Mouse (Mus musculus): ENCODE data around the gene Olfr1346.

Gene Olfr1346

DNA sequence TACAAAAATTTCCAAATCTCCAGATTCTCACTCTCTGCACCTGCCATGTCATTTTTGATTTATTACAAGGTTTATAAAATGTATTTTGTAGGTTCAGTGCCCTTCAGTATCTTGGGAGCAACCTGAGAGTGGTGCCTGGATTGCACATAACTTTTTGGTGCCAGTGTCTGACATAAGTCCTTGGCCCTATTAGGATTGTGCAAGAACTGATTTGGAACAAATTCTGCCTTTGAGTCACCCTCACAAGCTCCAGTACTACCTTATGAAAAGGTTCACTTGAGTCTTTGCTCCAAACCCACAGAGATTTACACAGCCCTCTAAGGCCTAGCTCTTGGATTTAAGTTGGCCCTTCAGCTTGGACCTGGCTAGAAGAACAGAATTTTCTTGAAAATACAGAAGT, at the start of gene Olfr1346:
Gene Olfr1346, plus strand, starts transcription at position 151 of the 400 bp plus-strand sequence.
- no peak for DNase-seq

DNA sequence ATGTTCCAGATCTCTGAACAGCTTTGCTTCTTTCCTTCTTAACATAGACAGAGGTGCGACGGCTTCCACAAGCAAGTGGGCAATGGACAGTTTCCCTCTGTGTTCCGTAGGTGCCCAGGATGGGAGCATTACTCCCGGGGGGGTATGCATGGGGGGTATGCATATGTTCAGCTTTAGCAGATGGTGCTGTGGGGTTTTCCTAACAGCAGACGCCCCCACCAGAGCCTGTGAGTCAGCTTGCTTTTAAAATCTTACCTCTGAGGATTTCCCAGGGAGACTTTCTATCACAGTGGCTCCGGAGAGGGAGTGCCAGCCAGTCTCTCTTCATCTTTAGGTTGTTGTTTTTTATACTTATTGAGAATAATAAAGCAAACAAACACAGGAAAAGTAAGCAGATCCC, 47.0 kb upstream of the Olfr1346 start:
- no peak for DNase-seq

DNA sequence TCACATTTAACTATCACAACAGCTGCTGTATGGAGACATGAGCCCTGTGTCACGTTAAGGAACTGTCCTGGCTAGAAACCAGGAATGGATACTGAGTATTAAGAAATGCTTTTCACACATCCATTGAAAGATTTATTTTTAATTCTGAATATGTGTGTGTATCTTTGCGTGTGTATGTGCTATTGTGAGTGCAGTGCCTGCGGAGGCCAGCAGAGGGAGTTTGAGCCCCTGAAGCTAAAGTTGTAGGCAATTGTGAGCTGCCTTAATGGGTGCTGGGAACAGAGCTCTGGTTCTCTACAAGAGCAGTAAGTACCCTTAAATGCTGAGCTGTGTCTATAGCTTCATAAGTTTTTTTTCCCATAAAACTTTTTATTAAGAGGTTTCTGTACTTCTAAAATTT, 37.5 kb upstream of the Olfr1346 start:
- no peak for DNase-seq

DNA sequence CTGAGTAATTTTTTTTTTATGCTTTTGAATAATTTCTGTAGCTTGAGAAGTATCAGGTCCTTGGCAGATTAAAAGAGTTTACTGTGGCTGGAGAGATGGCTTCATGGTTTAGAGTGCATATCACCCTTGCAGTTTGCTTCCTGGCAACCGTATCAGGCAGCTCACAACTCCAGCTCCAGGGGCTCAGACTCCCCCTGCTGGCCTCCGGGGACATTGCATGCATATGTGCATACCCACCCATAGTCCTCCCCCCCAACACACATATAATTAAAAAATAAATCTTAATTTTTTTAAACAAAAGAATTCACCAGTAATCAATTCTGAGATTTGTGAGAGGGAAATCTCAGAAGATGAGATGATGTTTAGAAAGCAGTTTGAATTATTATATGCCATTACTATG, 36.6 kb upstream of the Olfr1346 start:
- DNase-seq, result no peak

DNA sequence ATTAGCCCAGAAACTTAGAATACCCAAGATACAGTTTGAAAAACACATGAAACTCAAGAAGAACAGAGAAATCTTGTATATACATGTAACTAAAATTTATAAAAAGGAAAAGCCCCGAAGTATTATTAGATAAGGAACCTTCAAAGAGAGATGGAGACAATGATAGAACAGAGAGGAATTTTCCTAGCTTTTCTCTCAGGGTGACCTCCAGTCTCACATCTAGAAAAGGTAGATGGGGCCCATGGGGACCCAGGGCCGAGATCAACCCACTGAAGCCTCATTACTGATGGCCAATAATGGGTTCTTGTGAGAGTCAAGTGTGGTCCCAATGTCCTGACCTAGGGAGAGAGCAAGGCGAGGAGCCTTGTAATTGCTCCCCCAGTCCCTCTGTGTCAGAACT, 28.5 kb upstream of the Olfr1346 start, which contains the start of gene Olfr1344:
Gene Olfr1344, plus strand, starts transcription at position 301 of the 400 bp plus-strand sequence.
- DNase-seq, result no peak

DNA sequence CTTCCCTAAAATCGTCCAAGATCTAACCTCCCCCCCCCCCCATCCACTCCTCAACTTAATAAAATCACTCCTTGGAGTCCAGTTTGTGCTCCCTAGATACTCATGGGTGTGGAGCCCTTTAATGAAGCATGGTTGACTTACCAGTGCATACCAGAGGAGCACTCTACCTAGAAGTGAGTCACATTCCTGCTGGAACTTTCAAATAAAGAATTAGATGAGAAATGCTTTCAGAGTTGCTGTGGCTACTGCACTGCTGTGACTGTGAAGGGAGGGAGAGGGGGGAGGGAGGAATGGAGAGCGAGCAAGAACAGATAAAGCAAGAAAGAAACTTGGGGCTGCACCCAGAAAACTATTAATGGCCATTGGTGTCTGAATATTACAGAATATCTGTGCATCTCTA, 25.7 kb upstream of the Olfr1346 start:
- DNase-seq, result no peak

DNA sequence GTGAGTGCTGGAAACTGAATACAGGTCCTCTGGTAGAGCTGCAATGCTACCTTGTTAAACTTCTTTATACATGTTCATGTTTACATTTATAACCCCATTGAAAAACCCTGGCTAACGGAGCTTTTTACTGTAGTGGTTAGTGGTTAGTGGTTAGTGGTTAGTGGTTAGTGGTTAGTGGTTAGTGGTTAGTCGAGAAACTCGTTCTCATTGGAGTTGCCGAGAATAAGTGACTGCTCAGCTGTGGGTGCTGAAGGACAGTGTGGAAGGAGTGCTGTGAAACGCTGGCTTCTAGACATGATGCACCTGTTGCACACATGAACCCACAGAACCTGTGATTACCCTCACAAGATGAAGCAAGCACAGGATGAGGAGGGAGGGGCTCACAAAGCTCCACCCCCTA, 19.1 kb upstream of the Olfr1346 start:
- no peak for DNase-seq

DNA sequence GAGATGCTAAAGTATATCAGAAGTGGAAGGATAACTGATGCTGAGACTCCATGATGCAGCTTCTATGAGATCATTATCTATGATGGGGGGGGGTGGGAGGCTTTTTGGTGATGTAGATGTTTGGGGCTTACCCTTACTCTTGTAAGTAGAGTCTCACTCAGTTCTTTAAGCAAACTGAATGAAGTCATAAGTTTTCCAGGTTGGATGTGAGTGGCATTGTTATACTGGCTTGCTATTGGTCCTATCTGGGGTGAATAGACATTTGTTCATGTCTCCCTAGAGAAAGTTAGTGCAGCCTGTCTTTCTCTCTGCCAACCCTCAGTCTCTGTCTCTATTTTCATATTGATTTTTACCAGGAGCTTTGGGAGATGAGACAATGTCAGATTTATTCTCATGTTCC, 11.0 kb upstream of the Olfr1346 start, which contains the start of gene Olfr1336:
Gene Olfr1336, plus strand, starts transcription at position 301 of the 400 bp plus-strand sequence.
- DNase-seq, result no peak

DNA sequence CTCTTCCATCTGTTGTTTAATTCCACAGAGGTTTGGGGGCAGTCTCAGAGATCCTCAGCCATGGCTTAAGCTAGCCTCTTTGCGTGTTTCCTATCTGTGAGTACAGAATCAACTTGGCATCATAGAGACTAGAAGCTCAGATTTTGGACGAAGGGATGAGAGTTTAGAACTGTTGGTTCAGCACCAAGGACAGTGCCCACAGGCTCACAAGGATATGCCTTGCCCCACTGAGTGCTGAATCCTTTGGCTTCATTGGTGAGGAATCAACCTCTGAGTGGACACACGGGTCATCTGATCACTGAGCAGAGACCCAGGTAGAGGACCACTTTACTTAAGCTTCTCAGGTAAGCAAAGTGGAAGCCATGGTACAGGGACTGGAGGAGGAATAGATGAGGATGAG, 10.5 kb upstream of the Olfr1346 start:
- no peak for DNase-seq

DNA sequence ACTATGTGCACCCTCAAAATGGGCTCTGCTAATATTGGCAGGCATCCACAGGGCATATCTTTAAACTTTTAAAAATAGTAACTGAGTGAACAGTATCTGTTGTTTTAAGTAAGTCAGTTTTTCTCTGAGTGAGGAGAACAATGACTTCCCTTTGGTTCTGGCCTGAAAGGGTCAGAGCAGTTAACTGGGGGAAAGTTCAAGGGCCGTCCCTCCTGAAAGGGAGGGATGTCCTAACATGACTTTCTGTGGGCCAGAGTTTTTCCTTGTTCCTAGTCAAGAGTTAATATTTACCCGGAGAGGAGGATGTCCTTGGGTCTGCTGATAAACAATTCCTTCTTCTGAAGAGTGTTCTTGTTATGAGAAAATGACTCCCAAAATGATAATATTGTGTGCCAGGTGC, 10.7 kb downstream of the Olfr1346 start:
- peak; percentile 75 for DNase-seq

DNA sequence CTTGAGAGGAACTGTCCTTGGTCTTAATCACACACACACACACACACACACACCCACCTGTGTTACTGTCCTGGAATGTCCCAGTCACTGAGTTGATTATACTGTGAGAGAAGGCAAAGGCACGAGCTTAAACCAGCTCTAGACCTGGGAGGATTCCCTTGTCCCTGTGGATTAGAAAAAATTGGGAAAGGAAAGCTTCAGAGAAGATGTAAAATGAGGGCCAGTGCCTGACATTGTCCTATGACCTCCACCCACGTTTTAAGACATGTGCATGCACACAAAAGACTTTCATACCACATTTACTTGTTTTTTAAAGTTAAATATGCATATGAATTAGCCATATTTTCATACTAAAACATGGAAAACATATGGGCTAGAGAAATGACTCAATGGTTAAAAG, 19.9 kb downstream of the Olfr1346 start, which contains the start of gene Olfr5:
Gene Olfr5, minus strand, starts transcription at position 101 of the 400 bp plus-strand sequence.
- no peak for DNase-seq

DNA sequence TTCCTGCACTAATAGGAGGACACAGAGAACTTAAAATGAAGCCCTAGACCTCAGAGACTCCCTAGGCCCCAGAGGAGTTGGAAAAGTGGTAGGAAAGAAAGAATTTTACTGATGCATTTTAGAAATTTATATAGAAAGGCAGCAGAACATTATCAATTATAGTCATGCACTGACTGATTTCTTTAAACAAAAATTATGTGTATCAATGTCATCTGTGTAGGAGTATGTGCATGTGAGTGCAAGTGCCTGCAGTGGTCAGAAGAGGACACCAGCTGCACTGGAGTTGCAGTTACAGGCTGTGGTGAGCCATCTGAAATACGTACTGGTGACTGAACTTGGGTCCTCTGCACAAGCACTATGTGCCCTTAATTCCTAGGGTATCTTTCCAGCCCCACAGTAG, 32.8 kb downstream of the Olfr1346 start, which contains the start of gene Olfr1347:
Gene Olfr1347, minus strand, starts transcription at position 101 of the 400 bp plus-strand sequence.
- no peak for DNase-seq

DNA sequence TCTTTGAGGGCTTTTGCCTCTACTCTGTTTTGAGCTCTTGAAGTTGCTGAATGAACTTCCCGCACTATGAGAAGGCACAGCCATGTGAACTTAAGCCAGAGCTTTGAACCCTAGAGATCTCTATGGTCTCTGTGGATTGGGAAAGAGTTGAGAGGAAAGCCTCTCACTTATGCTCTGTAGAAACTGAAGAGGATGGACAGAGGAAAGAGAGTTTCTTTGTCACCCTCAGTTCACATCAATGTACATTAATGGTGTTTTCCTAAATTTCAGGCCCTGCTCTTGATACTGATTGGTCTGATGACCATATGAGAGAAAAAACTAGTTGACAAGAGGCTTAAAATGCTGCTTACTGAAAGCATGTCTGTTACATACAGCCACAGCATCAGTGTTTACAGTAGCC, 41.7 kb downstream of the Olfr1346 start, which contains the start of gene Olfr1348:
Gene Olfr1348, minus strand, starts transcription at position 101 of the 400 bp plus-strand sequence.
- DNase-seq, result no peak

DNA sequence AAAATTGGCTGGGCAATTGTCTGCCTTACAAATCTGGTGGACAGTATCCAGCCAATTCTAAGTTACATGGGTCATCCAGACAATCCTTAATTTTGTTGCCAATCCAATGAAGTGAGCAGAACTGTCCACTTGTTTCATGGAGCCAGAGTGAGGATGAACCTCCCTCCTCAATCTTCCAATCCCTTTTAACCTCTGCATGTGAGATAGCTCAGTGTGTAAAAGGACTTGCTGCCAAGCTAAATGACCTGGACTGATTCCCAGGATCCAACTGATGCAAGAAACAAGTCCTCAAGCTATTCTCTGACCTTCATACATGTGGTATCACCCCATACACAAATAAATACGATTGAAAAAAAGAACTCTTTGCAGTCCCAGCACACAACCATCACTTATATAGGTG, 54.8 kb downstream of the Olfr1346 start:
- DNase-seq, result no peak

DNA sequence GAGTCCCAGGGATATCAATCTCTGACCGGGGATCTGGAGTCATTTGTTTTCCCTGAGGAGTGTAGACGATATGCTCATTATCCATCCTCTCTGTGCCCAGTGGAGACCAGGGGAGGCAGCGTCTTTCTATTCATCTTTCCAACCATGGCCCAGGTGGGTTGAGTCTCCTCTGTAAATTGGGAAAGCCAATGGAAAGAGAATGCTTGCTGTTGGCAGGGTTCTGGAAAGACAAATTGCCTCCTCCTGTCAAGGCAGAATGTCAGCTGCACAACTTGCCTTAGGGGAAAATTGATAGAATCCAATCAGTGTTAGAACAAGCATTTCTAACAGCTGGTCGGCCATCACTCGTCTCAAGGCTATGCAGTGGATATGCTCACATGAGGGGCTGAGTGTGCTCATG, 55.9 kb downstream of the Olfr1346 start, which contains the start of gene Olfr1349:
Gene Olfr1349, minus strand, starts transcription at position 101 of the 400 bp plus-strand sequence.
- DNase-seq, result no peak

DNA sequence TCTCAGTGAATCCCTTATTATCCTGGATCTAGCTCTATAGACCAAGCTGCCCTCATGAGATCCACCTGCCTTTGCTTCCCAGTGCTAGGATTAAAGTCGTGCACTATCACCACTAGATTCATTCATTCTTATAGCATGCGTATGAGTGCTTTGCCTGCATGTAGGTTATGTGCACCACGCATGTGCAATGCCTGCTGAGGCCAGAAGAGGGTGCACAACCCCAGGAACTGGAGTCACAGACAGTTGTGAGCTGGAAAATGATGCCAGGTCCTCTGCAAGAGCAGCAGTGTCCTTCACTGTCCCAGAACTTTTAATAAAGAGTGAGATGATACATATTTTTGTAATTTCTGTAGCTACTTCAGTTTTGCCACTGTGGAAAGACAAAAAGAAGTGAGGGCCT, 58.1 kb downstream of the Olfr1346 start:
- DNase-seq, result no peak

DNA sequence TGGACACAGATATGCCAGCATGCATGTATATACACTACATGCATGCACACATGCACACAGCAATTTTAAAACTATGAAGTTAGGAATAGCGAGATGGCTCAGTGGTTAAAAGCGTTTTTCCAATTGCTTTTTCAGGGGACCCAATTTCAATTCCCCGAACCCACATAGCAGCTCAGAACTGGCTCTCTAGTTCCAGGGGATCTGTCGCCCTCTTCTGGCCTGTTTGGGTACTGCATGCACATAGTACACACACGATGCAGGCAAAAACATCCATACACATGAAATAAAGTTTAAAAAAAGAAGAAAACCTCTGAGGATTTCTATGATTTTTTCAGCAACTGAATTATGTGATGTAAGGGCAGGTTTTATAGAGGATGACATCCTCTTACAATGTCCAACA, 59.2 kb downstream of the Olfr1346 start:
- no peak for DNase-seq

All from kidney, adult 11 months (tissue).